Mouse (Mus musculus) lung, postnatal 4 days (tissue): Measurements from ENCODE around the gene Nsd1.

ENCODE experiments used
- DNase-seq, 2 experiments: peaks; one replicate each; pipeline ENCODE4 v3.0.0; 2021

Gene Nsd1

GRCm38 (mm10) chr13:55330567-55331400 is 121.2 kb downstream of the Nsd1 start:
- DNase-seq = peak in 1 of 2 experiments; percentile 12

- DNase-seq = no peak
These were observed 122.7 kb downstream of the Nsd1 start for GRCm38 (mm10) chr13:55332331-55332730.

- no peak for DNase-seq
These were observed 126.1 kb downstream of the Nsd1 start for GRCm38 (mm10) chr13:55335701-55336100.

GRCm38 (mm10) chr13:55337341-55337975 is 127.9 kb downstream of the Nsd1 start:
- DNase-seq = no peak

- no peak for DNase-seq
These were observed 128.8 kb downstream of the Nsd1 start for GRCm38 (mm10) chr13:55338131-55339054.

GRCm38 (mm10) chr13:55339259-55339658 is 129.7 kb downstream of the Nsd1 start:
- DNase-seq = no peak

- no peak for DNase-seq
These were observed 132.9 kb downstream of the Nsd1 start for GRCm38 (mm10) chr13:55342469-55342868.

- no peak for DNase-seq
These were observed 134.7 kb downstream of the Nsd1 start for GRCm38 (mm10) chr13:55344286-55344685.

GRCm38 (mm10) chr13:55346745-55347144 is 137.2 kb downstream of the Nsd1 start:
- no peak for DNase-seq

GRCm38 (mm10) chr13:55361145-55361544 is 151.6 kb downstream of the Nsd1 start:
- no peak for DNase-seq

GRCm38 (mm10) chr13:55361974-55362452 is 152.4 kb downstream of the Nsd1 start:
- DNase-seq = no peak

- DNase-seq = peak; percentile 96 to 99
These were observed 153.0 kb downstream of the Nsd1 start, which contains the start of gene Lman2 for GRCm38 (mm10) chr13:55362453-55363060. Gene Lman2, minus strand, starts transcription at chr13:55362783.
